Mouse (Mus musculus) CH12.LX (cell line): ENCODE measurements at regions not wholly inside any gene's neighbourhood (a gene's known extent, or its start where the extent isn't known, plus 50 kb on each side); places are given as distances from the start of the nearest gene placed in this dataset.

ENCODE experiments used
- CTCF ChIP-seq, 2 experiments: IDR thresholded peaks in 1 of 2; conservative IDR thresholded peaks in 1 of 2; 2 replicates each; pipeline ENCODE4 v1.5.1; 2011 to 2012; ENCODE audit warnings: low read depth in 2 of 2, low read length in 2 of 2, improper control_type of control experiment in 1 of 2, inconsistent platforms in 1 of 2, mild to moderate bottlenecking in 1 of 2, moderate library complexity in 1 of 2
- E2F4 ChIP-seq: IDR thresholded peaks from 2 replicates; pipeline ENCODE4 v1.6.1; 2011; ENCODE audit warnings: low read depth, low read length, improper control_type of control experiment; ENCODE audit not compliant: insufficient replicate concordance
- RAD21 ChIP-seq: IDR thresholded peaks from 2 replicates; pipeline ENCODE4 v1.6.1; 2011; ENCODE audit warnings: low read depth, mild to moderate bottlenecking, low read length, improper control_type of control experiment, moderate library complexity
- ZC3H11A ChIP-seq: IDR thresholded peaks from 2 replicates; pipeline ENCODE4 v1.6.1; 2012; ENCODE audit warnings: low read depth, mild to moderate bottlenecking, inconsistent platforms, low read length, improper control_type of control experiment

DNA sequence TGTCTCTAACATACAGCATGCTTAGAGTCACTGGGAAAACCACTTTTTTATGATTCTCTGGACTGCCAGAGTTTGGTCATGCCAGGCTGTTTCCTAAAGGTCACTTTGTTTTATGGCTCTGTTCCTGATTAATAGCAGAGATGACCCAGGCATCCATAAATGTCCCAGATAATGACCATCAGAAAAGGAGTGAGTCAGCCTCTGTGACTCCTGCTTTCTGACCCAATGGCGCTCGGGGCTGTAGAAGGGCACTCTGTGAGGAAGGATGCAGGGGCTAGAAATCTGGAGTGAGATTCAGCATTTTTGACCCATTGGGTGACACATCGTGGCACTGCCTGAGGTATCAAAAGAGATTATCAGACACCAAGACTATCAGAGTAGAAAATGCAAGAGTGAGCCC lies 180.3 kb downstream of the Cartpt start:
- no peak for TF ChIP-seq CTCF (conservative IDR thresholded peaks at IDR 0.05 in 1 of 2, IDR thresholded peaks at IDR 0.05 in 1 of 2; ENCODE audit: low read depth in 2 of 2, low read length in 2 of 2)
- no peak for TF ChIP-seq RAD21
- no peak for TF ChIP-seq ZC3H11A
- no peak for TF ChIP-seq E2F4
